Mouse (Mus musculus) kidney, adult 8-10 months (tissue): ENCODE measurements around the gene Rfx4.

Experiments used
- DNase-seq, 2 experiments: peaks; one replicate each; pipeline ENCODE4 v3.0.0; 2022

Gene Rfx4

DNA sequence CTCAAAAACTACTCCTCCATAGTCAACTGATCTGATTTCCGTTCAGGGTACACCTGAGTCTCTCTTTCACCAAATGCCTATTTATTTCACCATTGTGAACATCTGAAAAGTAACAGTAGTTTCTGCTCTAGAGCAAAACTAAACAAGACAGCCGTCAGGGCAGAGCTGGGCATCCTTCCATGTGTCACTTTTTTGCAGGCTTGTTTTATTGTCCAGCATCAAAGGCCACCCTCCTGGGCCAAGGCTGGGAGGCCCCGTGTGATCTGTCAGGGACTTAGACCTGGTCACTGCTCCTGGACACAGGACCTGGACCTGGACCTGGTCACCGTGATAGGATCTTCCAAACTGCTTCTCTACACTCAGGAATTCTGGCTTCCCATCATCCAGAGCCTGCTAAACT is 116.1 kb downstream of the Rfx4 start:
- DNase-seq, result no peak

DNA sequence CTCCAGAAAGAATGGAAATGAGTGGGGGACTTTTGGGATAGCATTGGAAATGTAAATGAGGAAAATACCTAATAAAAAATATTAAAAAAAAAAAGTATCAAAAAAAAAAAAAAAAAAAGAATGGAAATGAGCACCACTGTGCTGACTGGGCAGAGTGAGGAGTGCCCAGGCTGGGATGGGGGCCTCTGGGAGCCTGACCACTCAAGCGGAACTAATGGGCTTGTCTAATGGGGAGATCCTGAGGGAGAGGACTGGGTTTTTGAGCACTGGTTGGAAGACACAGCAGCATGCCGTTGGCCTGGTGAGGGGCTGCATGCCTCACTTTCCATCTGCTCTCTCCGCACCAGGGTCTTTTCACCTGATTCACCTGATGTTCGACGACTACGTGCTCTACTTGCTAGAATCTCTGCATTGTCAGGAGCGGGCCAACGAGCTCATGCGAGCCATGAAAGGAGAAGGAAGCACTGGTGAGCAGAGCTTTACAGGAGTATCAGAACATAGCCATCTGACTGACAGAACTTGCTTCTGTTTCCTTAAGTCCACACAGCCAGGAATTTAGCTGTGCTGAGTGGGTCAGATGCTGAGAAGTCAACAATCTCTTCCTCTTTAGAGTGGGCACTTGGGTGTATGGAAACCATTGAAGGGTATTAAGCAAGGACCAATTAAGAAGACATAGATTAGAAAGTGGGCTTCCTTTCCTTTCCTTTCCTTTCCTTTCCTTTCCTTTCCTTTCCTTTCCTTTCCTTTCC is 124.1 kb downstream of the Rfx4 start:
- no peak for DNase-seq

- DNase-seq, result no peak
These were observed 126.7 kb downstream of the Rfx4 start for GRCm38 (mm10) chr10:84882528-84882927.

- DNase-seq, result no peak
These were observed 129.6 kb downstream of the Rfx4 start for GRCm38 (mm10) chr10:84885341-84885884.

DNA sequence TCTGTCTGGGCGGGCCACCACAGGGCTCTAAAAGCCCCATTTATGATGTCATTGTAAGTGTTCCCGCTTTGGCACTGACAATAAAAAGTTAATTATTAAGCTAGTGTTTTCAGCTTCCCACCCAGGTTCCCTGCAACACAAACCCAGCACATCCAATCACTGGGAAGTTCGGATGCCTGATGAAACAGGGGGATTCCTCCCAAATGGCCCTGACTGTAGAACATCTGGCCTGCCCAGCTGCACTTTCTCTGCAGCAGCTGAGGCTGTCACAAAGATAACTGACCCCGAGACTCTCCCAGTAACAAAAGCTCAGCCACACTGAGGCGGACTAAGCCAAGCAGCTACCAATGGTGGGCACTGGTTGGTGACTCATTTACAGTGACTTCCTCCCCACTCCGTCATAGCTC is 130.4 kb downstream of the Rfx4 start:
- DNase-seq, result peak; percentile 40 to 65

- DNase-seq, result peak; percentile 13 to 55
These were observed 130.9 kb downstream of the Rfx4 start for GRCm38 (mm10) chr10:84886785-84887184.

- DNase-seq, result no peak
These were observed 133.4 kb downstream of the Rfx4 start for GRCm38 (mm10) chr10:84889096-84889846.

GRCm38 (mm10) chr10:84895810-84896358 is 140.0 kb downstream of the Rfx4 start:
- no peak for DNase-seq

- DNase-seq, result no peak
These were observed 141.4 kb downstream of the Rfx4 start for GRCm38 (mm10) chr10:84896941-84897930.

GRCm38 (mm10) chr10:84898144-84898979 is 142.5 kb downstream of the Rfx4 start:
- DNase-seq, result no peak

DNA sequence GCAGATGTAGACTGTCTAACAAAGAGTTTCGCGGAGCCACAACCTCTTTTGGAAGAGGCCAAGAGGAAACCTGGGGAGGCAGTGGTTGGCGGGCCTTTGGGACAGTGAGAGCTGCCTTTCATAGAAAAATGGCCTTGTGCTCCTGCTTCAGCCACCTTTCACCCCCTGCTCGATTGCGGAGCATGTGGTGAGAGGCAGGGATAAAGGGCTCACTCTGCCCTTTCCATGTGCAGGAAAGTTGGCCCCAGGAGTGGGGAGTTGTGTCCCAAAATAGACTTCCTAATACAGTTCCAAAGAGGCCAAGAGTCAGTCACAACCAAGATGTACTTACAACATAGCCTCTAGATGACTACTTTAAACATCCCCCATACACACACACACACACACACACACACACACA is 145.8 kb downstream of the Rfx4 start:
- no peak for DNase-seq

DNA sequence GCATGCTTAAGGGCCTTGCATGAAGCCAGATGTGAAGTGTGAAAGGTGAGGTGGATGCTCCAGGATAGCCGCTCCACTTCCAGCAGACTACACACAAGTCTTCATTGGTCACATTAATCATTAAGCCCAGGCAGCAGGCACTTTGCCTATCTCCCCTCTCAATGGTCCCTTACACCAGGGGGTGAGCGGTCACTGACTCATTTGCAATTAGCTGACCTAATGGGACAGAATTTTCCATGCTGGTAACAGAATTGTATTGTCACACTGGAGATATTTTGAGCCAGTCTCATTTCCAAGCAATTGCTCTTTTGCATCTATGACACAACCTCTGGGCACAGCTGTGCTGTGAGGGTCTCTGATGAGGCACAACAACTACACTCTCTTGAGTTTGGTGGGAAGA is 146.4 kb downstream of the Rfx4 start:
- DNase-seq, result no peak

DNA sequence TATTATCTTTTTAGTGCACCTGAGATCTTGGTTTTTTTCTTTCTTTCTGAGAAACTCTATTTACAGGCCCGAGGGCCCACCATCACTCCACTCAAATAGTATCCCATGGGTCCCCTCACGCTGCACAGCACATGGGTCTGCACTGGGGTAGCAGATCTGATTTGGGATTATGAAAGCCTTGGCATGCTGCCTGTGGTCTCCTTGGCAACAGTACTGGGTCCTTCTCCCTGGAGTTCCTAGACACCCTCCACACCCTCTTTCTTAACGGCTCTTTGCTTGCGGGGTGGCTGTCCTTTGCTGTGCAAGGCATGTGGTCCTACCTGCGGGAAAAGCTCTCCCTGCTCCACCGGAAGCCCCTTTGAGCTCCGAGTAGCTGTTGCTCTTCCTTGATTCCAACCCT is 147.4 kb downstream of the Rfx4 start:
- no peak for DNase-seq

DNA sequence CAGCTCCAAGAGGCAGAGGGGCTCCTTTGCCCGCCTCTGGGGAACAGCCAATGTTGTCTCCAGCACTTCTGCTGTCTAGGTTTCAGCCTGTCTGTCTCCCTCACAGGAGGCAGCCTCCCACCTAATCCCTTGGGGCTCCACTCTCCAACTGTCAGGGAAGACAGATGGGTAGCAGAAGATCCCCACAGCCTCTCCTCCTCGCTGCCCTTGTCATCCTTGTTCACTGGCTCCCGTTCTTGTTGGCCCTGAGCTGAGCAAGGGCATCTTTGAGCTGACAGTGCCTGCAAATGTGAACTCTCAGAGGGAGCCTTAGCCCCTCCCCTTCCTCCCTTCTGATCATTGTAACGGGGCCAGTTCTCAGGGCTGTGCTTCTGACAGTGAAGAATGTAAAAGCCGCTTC is 147.9 kb downstream of the Rfx4 start:
- no peak for DNase-seq

DNA sequence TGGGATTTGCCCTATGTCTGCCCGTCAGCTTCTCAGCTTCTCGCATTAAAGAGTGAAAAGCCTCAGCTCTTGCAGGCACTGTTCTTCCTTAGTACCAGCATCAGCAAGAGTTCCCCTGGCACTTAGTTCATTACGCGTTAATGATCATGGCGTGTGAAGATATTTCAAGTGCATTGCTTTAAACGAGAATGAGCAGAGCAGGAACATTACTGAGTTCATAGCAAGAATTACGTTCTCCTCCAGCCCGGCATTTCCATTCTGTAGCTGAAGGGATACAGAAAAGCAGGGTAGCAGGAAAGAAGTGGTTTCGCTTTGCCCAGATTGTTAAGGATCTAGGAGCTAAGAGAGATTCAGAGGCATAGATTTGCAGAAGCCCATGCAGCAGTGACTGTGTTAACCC is 151.0 kb downstream of the Rfx4 start:
- DNase-seq, result no peak

DNA sequence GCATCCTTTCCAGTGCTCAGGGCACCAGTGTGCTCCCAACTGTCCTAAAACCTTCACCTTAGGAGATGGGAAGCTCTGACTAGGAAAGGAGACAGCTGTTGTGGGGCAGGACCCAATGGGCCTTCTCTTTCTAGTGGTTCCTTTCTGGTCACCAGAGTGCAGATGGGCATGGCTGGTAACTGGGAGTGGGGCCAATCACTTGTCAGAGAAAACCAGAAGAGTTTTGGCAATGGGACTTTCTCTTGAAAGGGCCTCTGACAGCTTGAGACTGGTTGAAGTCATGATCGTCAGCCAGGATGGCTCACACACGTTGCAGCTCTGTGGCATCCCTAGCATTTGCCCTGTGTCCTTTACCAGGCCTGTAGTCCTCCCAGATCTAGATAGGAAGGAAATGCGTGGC is 152.1 kb downstream of the Rfx4 start:
- no peak for DNase-seq

DNA sequence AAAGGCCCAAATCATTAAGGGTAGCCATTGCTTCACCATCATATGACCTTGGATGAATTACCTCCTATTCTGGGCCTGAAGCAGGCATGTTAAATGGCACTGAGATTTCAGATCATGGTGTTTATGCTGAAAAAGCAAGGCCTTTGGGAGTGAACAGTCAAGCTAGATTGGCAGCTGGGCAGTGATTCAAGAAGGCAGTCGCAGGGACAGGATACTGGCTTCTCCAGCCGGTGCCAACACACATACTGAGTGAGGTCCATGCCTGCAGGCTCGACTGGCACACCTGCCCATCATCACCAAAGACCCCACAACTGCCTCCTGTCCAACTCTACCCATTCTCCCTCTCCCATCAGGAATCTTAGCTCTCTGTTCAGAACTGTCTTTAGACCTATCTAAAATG is 152.6 kb downstream of the Rfx4 start:
- no peak for DNase-seq

- no peak for DNase-seq
These were observed 153.3 kb downstream of the Rfx4 start for GRCm38 (mm10) chr10:84909021-84909801.

GRCm38 (mm10) chr10:84910194-84910593 is 154.3 kb downstream of the Rfx4 start:
- no peak for DNase-seq

- DNase-seq, result no peak
These were observed 155.0 kb downstream of the Rfx4 start for GRCm38 (mm10) chr10:84910758-84911384.
